Mouse (Mus musculus): ENCODE measurements around the gene Prlr. TPM values are rescaled to one million over a fixed set of nuclear protein-coding genes. Genes with fewer than 3 reads are reported as not detected.

The Prlr gene
- polyA plus RNA-seq, 1 experiment from 2014 or later = 0.35 TPM

DNA sequence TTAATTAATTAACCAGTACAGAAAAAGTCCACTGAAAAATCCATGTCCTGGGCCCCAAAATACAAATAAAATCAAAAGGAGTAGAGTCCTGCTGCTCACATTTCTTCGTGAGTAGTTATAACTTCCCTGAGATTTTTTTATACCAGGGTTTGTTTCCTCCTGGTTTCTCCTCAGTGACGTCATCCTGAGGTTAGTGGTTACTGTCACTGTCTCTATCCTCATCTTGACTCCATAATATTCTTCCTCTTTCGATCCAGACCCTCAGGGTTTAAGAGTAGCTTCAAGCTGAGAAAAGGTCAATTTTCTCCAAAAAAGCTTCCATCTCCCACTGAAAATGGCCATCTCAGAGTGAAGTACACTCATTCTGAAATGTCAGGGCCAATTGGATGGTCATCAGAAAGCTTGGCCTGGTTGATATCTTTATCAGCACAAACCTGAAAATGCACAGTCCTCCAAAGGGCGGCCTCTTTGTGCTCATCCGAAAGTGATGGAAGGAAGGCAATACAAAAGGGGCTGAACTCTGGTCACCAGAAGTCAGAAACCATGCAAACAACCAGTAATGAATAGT, 63.3 kb downstream of the Prlr start:
- no peak for ATAC-seq (ENCODE audit: low FRiP score)
- H3K4me2 ChIP-seq (replicated peaks) = no peak overlapping the region
- WGBS = 84% methylated on average over 5 of the region's 5 CpGs

DNA sequence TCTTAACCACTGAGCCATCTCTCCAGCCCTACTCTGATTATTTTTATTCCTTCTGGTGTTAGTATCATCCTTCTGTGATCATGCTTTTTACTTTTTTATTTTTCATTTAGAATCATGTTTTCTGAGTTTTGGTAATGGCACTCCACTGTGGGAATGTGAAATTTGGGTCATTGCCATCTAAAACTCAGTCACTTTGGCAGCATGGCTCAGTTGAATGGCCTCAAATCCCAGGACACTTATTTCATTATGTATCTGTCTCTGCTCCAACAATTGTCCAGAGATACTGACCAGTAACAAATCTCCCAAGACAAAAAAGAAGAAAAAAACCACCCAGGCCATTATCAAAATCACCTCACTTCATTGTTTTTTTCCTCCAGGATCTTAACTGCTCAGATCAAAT, 65.2 kb downstream of the Prlr start:
- Histone ChIP-seq H3K4me1 (no peaks in the 10 kb centered on the region), H3K36me3 (no peaks in the 10 kb centered on the region), H3K9me3 (replicated peaks) (no peaks in the 10 kb centered on the region), H3K4me3 (no peak overlapping the region), H3K27ac (no peak overlapping the region), H3K9ac (no peak overlapping the region), H3K4me2 (replicated peaks) (no peak overlapping the region), H3K27me3 (no peaks in the 10 kb centered on the region)
- ATAC-seq (ENCODE audit: low FRiP score) = no peak

More for the DNA sequence above, 63.3 kb downstream of the Prlr start:
- Histone ChIP-seq H3K27me3 (no peaks in the 10 kb centered on the region), H3K9me3 (replicated peaks) (no peaks in the 10 kb centered on the region), H3K4me1 (no peaks in the 10 kb centered on the region), H3K36me3 (no peaks in the 10 kb centered on the region), H3K27ac (no peak overlapping the region), H3K9ac (no peak overlapping the region), H3K4me3 (no peak overlapping the region)

DNA sequence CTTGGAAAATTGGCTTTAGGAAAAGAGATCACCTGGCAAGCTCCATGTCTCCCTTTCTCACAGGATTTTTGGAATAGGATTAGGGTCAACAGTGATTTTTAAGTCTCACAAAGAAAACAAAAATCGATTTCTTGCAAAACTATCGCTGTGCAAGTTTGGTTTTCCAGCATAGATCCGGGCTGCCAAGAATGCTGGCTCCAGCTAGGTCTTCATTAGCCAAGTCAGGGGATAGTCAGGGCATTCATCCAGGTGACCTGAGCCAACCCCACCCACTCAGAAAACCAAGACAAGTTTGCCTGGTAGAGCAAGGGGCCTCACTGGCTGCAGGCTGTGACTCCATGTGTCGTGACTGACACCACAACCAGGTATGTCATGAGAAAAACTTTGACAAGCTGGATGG, 72.2 kb downstream of the Prlr start:
- no peaks in the 10 kb centered on the region for H3K36me3 ChIP-seq
- WGBS = 92% methylated on average over 4 of the region's 4 CpGs
- H3K27me3 ChIP-seq = no peaks in the 10 kb centered on the region
- H3K27ac ChIP-seq = no peak overlapping the region
- no peak overlapping the region for H3K9ac ChIP-seq
- H3K4me1 ChIP-seq = no peaks in the 10 kb centered on the region
- ATAC-seq (ENCODE audit: low FRiP score) = no peak
- no peaks in the 10 kb centered on the region for H3K9me3 ChIP-seq (replicated peaks)
- H3K4me3 ChIP-seq = no peak overlapping the region
- H3K4me2 ChIP-seq (replicated peaks) = no peak overlapping the region

DNA sequence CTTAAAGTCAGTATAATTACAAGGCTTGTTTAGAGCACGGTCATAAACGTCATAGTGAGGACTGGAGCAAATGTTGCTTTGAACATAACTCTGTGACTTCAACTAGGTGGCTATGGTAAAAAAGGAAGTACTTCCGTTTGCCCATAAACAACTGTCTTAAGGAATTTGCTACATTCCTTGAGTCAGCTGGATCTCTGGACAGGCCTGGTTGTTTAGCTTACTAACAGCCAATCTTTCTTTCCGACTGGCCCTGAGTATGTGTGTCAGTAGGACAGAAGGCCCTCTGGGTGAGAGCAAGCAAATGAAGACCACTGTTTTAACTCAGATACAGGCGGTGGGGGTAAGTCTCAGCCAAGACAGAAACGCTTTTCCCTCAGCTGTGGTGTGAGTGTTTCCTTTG, 73.7 kb downstream of the Prlr start:
- WGBS = 83% methylated on average over 6 of the region's 6 CpGs
- Histone ChIP-seq H3K9me3 (replicated peaks) (no peaks in the 10 kb centered on the region), H3K4me1 (no peaks in the 10 kb centered on the region), H3K4me2 (replicated peaks) (no peak overlapping the region), H3K9ac (no peak overlapping the region), H3K4me3 (no peak overlapping the region), H3K27me3 (no peaks in the 10 kb centered on the region), H3K27ac (no peak overlapping the region), H3K36me3 (no peaks in the 10 kb centered on the region)
- ATAC-seq (ENCODE audit: low FRiP score) = no peak

DNA sequence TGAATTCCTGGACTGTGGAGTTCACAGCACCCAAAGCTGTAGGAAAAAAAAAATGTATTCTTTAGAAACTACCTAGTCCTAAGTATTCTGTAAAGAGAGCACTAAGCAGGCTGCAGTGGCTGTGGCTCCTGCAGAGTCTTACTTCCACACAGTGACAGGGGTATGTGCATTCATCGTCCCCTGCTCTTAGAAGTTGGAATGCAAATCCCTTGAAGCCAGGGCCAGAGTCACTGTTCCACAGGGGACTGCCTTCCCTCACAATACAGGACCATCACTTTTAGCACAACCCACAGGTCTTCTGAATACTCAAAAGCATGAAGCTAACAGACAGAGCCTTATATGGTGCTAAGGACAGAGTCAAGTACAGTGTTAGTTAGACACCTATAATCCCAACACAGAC, 75.5 kb downstream of the Prlr start:
- Histone ChIP-seq H3K4me2 (replicated peaks) (no peak overlapping the region), H3K27ac (no peak overlapping the region), H3K9ac (no peak overlapping the region), H3K27me3 (no peaks in the 10 kb centered on the region), H3K4me3 (no peak overlapping the region), H3K9me3 (replicated peaks) (no peaks in the 10 kb centered on the region), H3K4me1 (no peaks in the 10 kb centered on the region), H3K36me3 (no peaks in the 10 kb centered on the region)
- no peak for ATAC-seq (ENCODE audit: low FRiP score)
- WGBS = 60% methylated on average over 1 of the region's 1 CpGs

DNA sequence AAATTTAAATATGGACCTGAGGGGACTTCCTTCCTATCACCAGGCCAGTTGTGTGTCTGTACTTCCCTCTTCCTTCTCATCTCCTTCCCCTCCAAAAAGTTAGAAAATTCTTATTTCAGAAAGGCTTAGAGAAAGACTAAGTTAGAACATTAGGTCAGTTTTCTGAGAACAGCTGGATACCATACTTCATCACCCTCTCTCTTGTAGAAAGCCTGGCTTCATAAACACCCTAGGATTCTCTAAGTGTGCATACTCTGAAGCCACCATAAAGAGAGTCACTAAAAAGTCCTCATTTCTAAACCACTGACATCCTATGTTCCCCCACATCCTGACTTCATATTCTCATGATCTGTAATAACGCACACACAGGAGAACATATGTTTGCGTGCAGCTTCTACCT, 85.2 kb downstream of the Prlr start:
- no peaks in the 10 kb centered on the region for H3K36me3 ChIP-seq
- no peak overlapping the region for H3K27ac ChIP-seq
- no peak overlapping the region for H3K4me3 ChIP-seq
- WGBS = 94% methylated on average over 2 of the region's 2 CpGs
- ATAC-seq (ENCODE audit: low FRiP score) = no peak
- H3K4me1 ChIP-seq = no peaks in the 10 kb centered on the region
- H3K27me3 ChIP-seq = no peaks in the 10 kb centered on the region
- H3K9ac ChIP-seq = no peak overlapping the region
- no peak overlapping the region for H3K4me2 ChIP-seq (replicated peaks)
- H3K9me3 ChIP-seq (replicated peaks) = no peaks in the 10 kb centered on the region

DNA sequence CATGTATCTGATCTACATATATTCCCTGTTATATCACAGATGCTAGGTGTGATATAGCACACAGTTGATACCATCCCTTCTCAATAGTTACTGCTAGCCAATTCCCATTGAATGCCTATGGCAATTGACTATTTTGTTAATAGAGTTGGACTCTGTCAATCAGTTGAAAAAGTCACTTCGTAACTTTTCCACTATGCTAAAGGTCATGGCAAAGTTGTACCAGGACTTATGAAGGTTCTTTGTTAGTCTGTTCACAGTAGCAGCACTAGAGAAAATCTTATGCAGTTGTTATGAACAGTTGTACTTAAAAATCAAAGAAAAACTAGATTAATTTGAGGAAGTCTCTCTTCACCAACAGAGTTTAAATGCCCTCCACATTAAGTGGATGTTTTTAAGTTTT, 85.6 kb downstream of the Prlr start:
- Histone ChIP-seq H3K36me3 (no peaks in the 10 kb centered on the region), H3K9ac (no peak overlapping the region), H3K27ac (no peak overlapping the region), H3K4me1 (no peaks in the 10 kb centered on the region), H3K4me3 (no peak overlapping the region), H3K4me2 (replicated peaks) (no peak overlapping the region), H3K27me3 (no peaks in the 10 kb centered on the region), H3K9me3 (replicated peaks) (no peaks in the 10 kb centered on the region)
- 90% methylated on average over 1 of the region's 1 CpGs for WGBS
- ATAC-seq (ENCODE audit: low FRiP score) = no peak

DNA sequence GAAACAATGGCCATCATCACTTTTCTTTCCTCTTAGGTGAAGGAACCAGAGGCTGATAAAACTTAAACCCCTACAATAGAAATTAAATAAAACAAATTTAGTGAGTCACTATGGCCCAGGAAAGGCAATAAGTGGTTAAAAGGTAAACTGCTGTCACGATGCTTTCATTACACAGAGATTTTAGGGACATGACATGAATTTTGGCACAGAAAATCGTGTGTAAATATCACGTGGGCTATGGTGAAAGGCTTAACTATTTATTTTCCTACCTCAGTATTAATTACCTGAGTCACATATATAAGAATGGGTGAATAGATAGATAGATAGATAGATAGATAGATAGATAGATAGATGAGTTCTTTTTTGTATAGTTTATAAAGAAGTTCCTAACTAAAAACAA, 86.4 kb downstream of the Prlr start:
- no peaks in the 10 kb centered on the region for H3K9me3 ChIP-seq (replicated peaks)
- H3K9ac ChIP-seq = no peak overlapping the region
- H3K27me3 ChIP-seq = no peaks in the 10 kb centered on the region
- H3K4me3 ChIP-seq = no peak overlapping the region
- no peaks in the 10 kb centered on the region for H3K36me3 ChIP-seq
- H3K4me2 ChIP-seq (replicated peaks) = no peak overlapping the region
- no peaks in the 10 kb centered on the region for H3K4me1 ChIP-seq
- no peak overlapping the region for H3K27ac ChIP-seq
- WGBS = 86% methylated on average over 3 of the region's 3 CpGs
- ATAC-seq (ENCODE audit: low FRiP score) = no peak

DNA sequence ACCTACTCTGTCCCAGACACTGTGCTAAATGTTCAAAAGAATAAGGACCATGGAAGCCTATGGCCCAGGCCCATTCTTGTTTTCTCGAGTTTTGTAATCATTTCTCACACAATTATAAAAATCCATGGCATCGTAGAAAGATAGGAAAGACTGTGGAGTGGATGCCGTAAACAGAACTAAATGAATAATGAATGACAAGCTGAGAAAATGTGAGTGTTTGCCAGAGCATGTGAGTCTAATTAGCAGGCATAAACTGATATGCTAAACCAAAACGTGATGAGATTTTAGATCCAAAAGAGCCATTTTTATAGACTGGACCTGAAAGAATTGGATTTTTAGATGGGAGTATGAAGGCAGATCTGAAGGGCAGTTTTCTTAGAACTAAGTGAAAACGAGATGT, 87.8 kb downstream of the Prlr start:
- Histone ChIP-seq H3K27me3 (no peaks in the 10 kb centered on the region), H3K9me3 (replicated peaks) (no peaks in the 10 kb centered on the region), H3K4me1 (no peaks in the 10 kb centered on the region), H3K36me3 (no peaks in the 10 kb centered on the region), H3K4me3 (no peak overlapping the region), H3K9ac (no peak overlapping the region), H3K27ac (no peak overlapping the region), H3K4me2 (replicated peaks) (no peak overlapping the region)
- no peak for ATAC-seq (ENCODE audit: low FRiP score)
- WGBS = 84% methylated on average over 5 of the region's 5 CpGs

DNA sequence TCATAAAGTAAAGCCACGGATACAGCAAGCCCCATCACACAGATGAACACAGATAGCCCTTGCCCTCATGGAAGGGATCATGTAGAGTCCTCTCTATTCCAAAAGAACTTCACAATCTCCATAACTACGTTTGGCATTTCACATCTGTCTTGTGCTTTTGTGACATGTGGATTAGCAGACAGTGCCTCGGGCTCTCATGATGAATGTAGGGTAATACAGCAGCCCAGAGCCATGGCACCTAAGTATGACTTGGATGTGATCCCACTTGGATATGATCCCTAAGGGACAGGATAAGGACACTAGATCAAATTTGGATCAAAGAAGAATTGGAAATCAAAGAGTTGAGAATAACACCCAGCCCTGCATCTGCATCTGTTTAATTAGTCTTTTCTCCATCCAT, 90.2 kb downstream of the Prlr start:
- H3K9me3 ChIP-seq (replicated peaks) = no peaks in the 10 kb centered on the region
- ATAC-seq (ENCODE audit: low FRiP score) = no peak
- no peaks in the 10 kb centered on the region for H3K4me1 ChIP-seq
- H3K9ac ChIP-seq = no peak overlapping the region
- H3K4me2 ChIP-seq (replicated peaks) = no peak overlapping the region
- no peaks in the 10 kb centered on the region for H3K27me3 ChIP-seq
- no peaks in the 10 kb centered on the region for H3K36me3 ChIP-seq
- no peak overlapping the region for H3K27ac ChIP-seq
- no peak overlapping the region for H3K4me3 ChIP-seq
- WGBS = 60% methylated on average over 3 of the region's 3 CpGs

DNA sequence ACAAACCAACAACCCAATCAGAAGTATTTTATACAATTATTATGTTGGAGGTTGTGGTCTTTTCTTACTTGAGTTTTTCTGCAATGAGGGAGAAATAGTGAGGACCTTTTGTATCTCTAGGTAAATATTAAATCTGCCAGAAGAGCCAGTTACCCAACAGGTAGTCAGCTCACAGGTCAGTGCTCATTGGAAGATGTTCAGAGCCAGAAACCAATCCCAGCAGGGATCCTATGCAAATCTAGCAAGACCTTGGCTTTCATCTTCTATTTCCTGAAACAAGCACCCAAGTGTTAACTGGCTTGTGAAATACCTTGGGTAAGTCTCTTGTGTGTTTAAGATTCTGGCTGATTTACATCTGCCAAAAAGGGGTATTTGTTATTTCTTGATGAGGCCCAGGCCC, 99.3 kb downstream of the Prlr start:
- Histone ChIP-seq H3K4me1 (no peaks in the 10 kb centered on the region), H3K4me2 (replicated peaks) (no peak overlapping the region), H3K4me3 (no peak overlapping the region), H3K27ac (no peak overlapping the region), H3K27me3 (no peaks in the 10 kb centered on the region), H3K9ac (no peak overlapping the region), H3K9me3 (replicated peaks) (no peaks in the 10 kb centered on the region), H3K36me3 (no peaks in the 10 kb centered on the region)
- ATAC-seq (ENCODE audit: low FRiP score) = no peak

DNA sequence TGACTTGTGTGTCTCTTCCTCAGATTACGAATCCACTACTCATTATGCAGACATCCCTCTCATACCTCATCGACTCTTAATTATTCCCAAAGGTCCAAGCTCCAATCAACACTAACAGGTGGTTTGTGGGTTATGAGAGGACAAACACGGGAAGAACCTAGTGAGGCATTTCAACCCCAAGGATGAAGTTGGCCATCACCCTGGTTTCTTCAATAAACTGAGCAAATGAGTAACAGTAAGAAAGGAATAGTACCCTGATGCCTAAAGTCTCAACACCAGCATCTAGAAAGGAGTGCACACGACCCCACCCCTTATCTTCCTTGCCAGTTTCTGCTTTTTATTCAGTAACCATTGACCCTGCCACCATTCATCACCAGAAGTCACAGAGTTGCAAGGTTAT, 100.4 kb downstream of the Prlr start:
- Histone ChIP-seq H3K4me1 (no peaks in the 10 kb centered on the region), H3K9me3 (replicated peaks) (no peaks in the 10 kb centered on the region), H3K27ac (no peak overlapping the region), H3K9ac (no peak overlapping the region), H3K36me3 (no peaks in the 10 kb centered on the region), H3K4me2 (replicated peaks) (no peak overlapping the region), H3K27me3 (no peaks in the 10 kb centered on the region), H3K4me3 (no peak overlapping the region)
- 83% methylated on average over 4 of the region's 4 CpGs for WGBS
- ATAC-seq (ENCODE audit: low FRiP score) = no peak

DNA sequence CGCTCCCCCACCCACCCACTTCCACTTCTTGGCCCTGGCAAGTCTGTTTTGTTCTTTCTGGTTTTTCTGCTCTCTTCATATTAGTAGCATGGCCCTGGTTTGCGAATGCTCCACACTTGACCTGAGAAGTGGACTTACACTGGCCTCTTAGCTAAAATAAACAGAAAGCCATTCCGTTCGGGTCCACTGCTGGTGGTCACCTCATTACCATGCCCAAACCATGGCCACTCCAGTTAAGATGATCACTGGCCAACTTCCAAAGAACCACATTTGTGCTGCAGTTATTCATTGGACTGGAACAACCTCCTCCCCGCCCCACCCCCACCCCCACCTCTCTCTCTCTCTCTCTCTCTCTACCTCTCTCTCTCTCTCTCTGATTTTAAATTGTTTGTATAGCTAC, 104.5 kb downstream of the Prlr start:
- 86% methylated on average over 5 of the region's 5 CpGs for WGBS
- no peaks in the 10 kb centered on the region for H3K27me3 ChIP-seq
- no peak overlapping the region for H3K4me3 ChIP-seq
- no peak overlapping the region for H3K9ac ChIP-seq
- no peaks in the 10 kb centered on the region for H3K4me1 ChIP-seq
- no peak overlapping the region for H3K27ac ChIP-seq
- H3K36me3 ChIP-seq = no peaks in the 10 kb centered on the region
- H3K9me3 ChIP-seq (replicated peaks) = no peaks in the 10 kb centered on the region
- H3K4me2 ChIP-seq (replicated peaks) = no peak overlapping the region
- ATAC-seq (ENCODE audit: low FRiP score) = no peak

DNA sequence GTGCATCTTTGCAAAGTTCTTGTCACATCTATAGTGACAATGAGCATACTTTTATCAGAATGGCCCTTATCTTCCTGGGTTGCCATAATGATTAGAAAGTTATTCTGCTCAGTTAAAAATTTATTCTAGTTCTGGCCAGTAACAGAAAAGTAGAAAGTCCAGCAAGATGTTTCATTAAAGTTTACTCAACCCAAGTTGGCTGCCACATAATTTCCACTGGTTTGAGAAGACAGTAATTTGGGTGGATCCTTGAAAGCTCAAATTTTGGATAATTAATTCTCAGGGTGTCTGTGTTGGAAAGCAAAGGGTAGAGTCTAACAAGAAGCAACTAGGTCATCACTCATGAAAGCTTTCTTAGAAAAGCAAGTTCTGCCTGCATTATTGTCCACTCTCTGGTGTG, 106.6 kb downstream of the Prlr start:
- Histone ChIP-seq H3K9me3 (replicated peaks) (no peaks in the 10 kb centered on the region), H3K4me1 (no peaks in the 10 kb centered on the region), H3K36me3 (no peaks in the 10 kb centered on the region), H3K9ac (no peak overlapping the region), H3K4me3 (no peak overlapping the region), H3K4me2 (replicated peaks) (no peak overlapping the region), H3K27me3 (no peaks in the 10 kb centered on the region), H3K27ac (no peak overlapping the region)
- no peak for ATAC-seq (ENCODE audit: low FRiP score)
